Mouse (Mus musculus) CD8-positive naive resting alpha-beta T cell, adult 2 months (primary cell): Measurements from ENCODE around the gene 9230113P08Rik.
"Not testable (repeated sequence)": the region's sequence is repeated elsewhere in the genome, so short reads cannot be mapped to it uniquely, and the experiment has no call there.

Experiments used
- DNase-seq, 2 experiments: peaks; one replicate each; pipeline ENCODE4 v3.0.0; 2022; ENCODE audit warnings: low read depth in 2 of 2, low spot score in 2 of 2

9230113P08Rik gene

DNA sequence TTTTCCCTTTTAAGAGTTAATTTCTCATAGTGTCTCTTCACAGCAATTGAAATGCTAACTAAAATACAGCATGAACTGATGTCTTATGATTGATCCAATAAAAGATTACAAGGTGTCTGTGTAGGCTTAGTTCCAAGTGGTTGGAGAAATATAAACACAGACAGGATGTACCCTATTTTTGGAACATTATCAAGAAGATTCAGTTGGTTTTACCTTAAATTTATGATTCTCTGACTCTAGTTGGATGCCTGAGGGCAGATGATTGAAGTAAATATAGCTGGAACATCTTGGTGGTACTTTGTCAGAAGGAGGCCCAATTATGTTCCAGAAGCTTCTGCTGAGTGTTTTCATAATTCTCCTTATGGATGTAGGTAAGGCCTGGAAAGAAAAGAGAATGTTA is at the start of gene 9230113P08Rik:
TSS of gene 9230113P08Rik (plus strand) at position 301 of the 400 bp plus-strand sequence.
- not testable (repeated sequence) for DNase-seq

DNA sequence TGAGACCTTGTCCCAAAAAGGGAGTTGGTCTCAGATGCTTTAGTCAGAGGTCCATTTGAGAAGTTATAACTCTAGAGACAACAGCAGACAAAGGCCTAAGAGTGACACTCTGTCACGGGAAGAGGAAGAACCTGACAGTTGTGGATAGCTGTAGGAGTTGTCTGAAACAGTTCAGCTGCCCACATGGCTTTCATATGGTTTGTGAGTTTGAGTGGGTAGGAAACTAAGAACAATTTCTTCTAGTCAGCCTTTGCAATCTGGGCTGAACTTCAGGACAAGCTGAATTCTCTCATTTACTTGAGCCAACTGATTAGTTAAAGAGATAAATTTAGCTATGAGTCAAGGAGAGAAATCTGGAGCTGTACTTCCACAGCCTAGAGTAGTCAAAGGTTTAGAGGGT is 15.1 kb upstream of the 9230113P08Rik start:
- DNase-seq, result not testable (repeated sequence)

DNA sequence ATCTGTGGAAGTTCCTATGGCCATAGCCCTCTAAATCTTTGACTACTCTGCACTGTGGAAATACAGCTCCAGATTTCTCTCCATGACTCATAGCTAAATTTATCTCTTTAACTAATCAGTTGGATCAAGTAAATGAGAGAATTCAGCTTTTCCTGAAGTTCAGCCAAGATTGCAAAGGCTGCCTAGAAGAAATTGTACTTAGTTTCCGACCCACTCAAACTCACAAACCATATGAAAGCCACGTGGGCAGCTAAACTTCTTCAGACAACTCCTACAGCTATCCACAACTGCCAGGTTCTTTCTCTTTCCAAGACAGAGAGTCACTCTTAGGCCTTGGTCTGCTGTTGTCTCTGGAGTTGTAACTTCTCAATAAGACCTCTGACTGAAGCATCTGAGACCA is 3.7 kb upstream of the 9230113P08Rik start:
- no peak for DNase-seq

DNA sequence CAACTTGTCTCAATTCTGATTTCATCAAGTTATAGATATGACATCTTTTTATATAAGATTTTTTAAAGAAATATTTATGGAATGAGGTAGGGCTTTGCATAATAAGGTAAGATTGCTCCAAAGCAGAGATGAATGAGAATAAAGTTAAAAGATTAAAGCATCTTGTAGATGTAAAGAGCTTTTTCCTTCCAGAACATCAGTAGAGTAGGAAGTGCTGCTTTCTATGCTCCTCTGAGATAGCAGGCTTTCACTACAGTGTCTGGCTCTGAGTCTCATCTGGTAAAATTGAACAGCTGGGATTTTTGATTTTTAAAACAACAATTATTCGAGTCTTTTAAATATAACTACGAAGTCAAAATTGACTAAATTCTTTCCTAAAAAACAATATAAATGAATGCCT is 22.6 kb downstream of the 9230113P08Rik start:
- DNase-seq, result no peak
